Mouse (Mus musculus): ENCODE data around the gene Trim33.

- TF ChIP-seq TAL1 (IDR thresholded peaks at IDR 0.05; ENCODE audit: low read length) (no peak), GATA1 (IDR thresholded peaks at IDR 0.05; ENCODE audit: low read length) (no peak)
Measured at GRCm38 (mm10) chr3:103335371-103335770, 56.3 kb downstream of the Trim33 start.

Measured in erythroblast, embryonic 14.5 days (primary cell).